Mouse (Mus musculus): ENCODE measurements at regions not wholly inside any gene's neighbourhood (a gene's known extent, or its start where the extent isn't known, plus 50 kb on each side); places are given as distances from the start of the nearest gene placed in this dataset.

DNA sequence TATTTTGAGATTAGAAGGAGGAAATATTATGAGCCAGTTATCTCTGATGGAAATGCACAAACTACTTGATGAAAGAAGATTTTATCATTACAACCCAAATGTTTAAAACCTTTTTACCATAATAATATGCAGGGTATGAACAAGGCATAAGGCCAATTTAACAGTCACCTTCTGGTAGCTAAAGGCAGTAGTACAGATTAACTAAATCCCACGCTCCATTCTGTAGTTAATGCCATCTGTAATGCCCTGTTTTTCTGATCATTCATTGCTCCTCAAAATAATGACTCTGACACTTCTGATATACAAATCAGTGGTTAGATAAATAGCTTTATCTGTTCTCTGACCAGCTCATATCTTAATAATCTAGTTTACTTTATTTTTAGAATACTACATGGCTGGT lies 987.8 kb downstream of the Pcdh7 start:
- Histone ChIP-seq H3K4me1 (ENCODE audit: control insufficient read depth, insufficient read depth, low read length) (no peaks in the 10 kb centered on the region), H3K9me3 (replicated peaks; ENCODE audit: control insufficient read depth, insufficient read depth, low read length, poor library complexity, severe bottlenecking) (no peaks in the 10 kb centered on the region), H3K36me3 (ENCODE audit: control insufficient read depth, insufficient read depth, low read length, poor library complexity, severe bottlenecking) (no peaks in the 10 kb centered on the region), H3K9ac (ENCODE audit: low read depth, poor library complexity, severe bottlenecking) (no peak overlapping the region), H3K4me3 (ENCODE audit: low read depth, low read length) (no peak overlapping the region), H3K27me3 (ENCODE audit: control insufficient read depth, insufficient read depth, low read length, poor library complexity, severe bottlenecking) (no peaks in the 10 kb centered on the region), H3K27ac (ENCODE audit: insufficient read depth, low read length) (no peak overlapping the region)
- TF ChIP-seq POLR2A (IDR thresholded peaks at IDR 0.05; ENCODE audit: insufficient read depth, low read length) (no peak), CTCF (IDR thresholded peaks at IDR 0.05; ENCODE audit: low read depth, low read length) (no peak), EP300 (IDR thresholded peaks at IDR 0.05; ENCODE audit: insufficient read depth, low read depth, low read length) (no peak)

DNA sequence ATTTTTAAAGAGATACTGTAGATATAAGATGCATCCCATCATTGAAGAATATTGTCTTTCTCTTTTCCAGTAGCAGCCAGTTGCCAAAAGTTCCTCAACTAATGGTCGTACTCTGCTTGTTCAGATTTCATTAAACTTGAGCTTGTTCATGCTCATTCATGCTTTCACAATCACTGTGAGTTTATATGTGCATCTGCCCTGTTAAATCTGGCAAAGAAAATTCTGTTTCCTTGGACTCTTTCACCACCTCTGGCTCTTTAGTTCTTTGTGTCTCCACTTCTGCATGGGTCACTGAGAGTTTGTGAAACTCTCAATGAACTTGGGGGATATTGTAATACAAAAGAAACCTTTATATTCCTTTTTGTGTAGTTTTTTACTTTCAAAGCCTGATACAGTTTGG lies 994.6 kb downstream of the Pcdh7 start:
- H3K9ac ChIP-seq (ENCODE audit: low read depth, poor library complexity, severe bottlenecking) = no peak overlapping the region
- no peaks in the 10 kb centered on the region for H3K27me3 ChIP-seq (ENCODE audit: control insufficient read depth, insufficient read depth, low read length, poor library complexity, severe bottlenecking)
- H3K36me3 ChIP-seq (ENCODE audit: control insufficient read depth, insufficient read depth, low read length, poor library complexity, severe bottlenecking) = no peaks in the 10 kb centered on the region
- no peak overlapping the region for H3K27ac ChIP-seq (ENCODE audit: insufficient read depth, low read length)
- TF ChIP-seq EP300 (IDR thresholded peaks at IDR 0.05; ENCODE audit: insufficient read depth, low read depth, low read length) (no peak), POLR2A (IDR thresholded peaks at IDR 0.05; ENCODE audit: insufficient read depth, low read length) (no peak), CTCF (IDR thresholded peaks at IDR 0.05; ENCODE audit: low read depth, low read length) (no peak)
- no peaks in the 10 kb centered on the region for H3K4me1 ChIP-seq (ENCODE audit: control insufficient read depth, insufficient read depth, low read length)
- no peak overlapping the region for H3K4me3 ChIP-seq (ENCODE audit: low read depth, low read length)
- H3K9me3 ChIP-seq (replicated peaks; ENCODE audit: control insufficient read depth, insufficient read depth, low read length, poor library complexity, severe bottlenecking) = no peaks in the 10 kb centered on the region

DNA sequence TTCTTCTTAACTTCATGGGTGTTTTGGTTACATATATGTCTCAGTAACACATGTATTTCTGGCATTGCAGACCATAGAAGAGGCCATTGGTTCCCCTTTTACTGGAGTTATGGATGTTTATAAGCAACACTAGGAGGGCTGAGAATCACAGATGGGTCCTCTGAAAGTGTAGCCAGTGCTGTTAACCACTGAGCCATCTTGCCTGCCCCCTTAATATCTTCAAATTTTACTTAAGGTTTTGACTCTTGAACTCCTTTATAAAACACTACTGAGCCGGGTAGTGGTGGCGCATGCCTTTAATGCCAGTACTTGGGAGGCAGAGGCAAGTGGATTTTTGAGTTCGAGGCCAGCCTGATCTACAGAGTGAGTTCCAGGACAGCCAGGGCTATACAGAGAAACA lies 1015.6 kb downstream of the Pcdh7 start:
- no peak overlapping the region for H3K4me3 ChIP-seq (ENCODE audit: low read depth, low read length)
- H3K27ac ChIP-seq (ENCODE audit: insufficient read depth, low read length) = no peak overlapping the region
- no peak overlapping the region for H3K9ac ChIP-seq (ENCODE audit: low read depth, poor library complexity, severe bottlenecking)
- no peaks in the 10 kb centered on the region for H3K27me3 ChIP-seq (ENCODE audit: control insufficient read depth, insufficient read depth, low read length, poor library complexity, severe bottlenecking)
- no peaks in the 10 kb centered on the region for H3K36me3 ChIP-seq (ENCODE audit: control insufficient read depth, insufficient read depth, low read length, poor library complexity, severe bottlenecking)
- H3K4me1 ChIP-seq (ENCODE audit: control insufficient read depth, insufficient read depth, low read length) = no peaks in the 10 kb centered on the region
- TF ChIP-seq POLR2A (IDR thresholded peaks at IDR 0.05; ENCODE audit: insufficient read depth, low read length) = no peak
- no peak for TF ChIP-seq EP300 (IDR thresholded peaks at IDR 0.05; ENCODE audit: insufficient read depth, low read depth, low read length)
- TF ChIP-seq CTCF (IDR thresholded peaks at IDR 0.05; ENCODE audit: low read depth, low read length) = no peak
- H3K9me3 ChIP-seq (replicated peaks; ENCODE audit: control insufficient read depth, insufficient read depth, low read length, poor library complexity, severe bottlenecking) = no peaks in the 10 kb centered on the region

DNA sequence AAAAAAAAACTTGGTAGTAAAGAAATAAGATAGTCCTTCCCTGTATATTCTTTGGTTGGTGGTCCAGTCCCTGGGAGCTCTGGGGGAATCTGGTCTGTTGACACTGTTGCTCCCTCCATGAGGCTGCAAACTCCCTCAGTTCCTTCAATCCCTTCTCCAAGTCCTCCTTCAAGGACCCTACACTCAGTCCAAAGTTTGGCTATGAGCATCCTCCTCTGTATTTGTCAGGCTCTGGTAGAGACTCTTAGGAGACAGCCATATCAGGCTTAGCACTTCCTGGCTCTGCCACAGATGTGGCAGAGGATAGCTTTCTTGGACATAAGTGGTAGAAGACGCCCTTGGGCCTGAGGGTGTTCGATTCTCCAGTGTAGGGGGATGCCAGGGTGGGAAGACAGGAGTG lies 1016.2 kb downstream of the Pcdh7 start:
- H3K4me3 ChIP-seq (ENCODE audit: low read depth, low read length) = no peak overlapping the region

DNA sequence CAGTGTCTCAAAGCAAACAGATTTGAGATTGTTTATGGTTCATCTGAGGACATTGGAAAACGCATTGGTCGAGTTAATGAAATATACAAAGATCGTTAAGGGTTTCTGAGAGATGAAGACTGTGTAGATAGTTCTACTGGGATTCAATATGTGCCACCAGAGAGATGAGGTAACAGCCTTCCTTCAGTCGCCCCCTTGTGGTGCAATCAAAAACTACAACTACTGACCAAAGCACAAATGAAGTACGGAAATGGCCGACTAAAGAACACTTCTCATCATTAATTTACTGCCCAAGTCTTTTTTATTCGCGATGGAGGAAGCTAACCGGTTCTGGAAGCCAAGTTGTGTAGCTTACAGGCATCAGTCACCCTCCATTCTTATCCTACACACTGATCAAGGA lies 1018.8 kb downstream of the Pcdh7 start:
- Histone ChIP-seq H3K9me3 (replicated peaks; ENCODE audit: control insufficient read depth, insufficient read depth, low read length, poor library complexity, severe bottlenecking) (no peaks in the 10 kb centered on the region), H3K4me3 (ENCODE audit: low read depth, low read length) (no peak overlapping the region), H3K4me1 (ENCODE audit: control insufficient read depth, insufficient read depth, low read length) (no peaks in the 10 kb centered on the region)

More for the DNA sequence above, 1016.2 kb downstream of the Pcdh7 start:
- H3K27me3 ChIP-seq (ENCODE audit: control insufficient read depth, insufficient read depth, low read length, poor library complexity, severe bottlenecking) = no peaks in the 10 kb centered on the region
- H3K4me1 ChIP-seq (ENCODE audit: control insufficient read depth, insufficient read depth, low read length) = no peaks in the 10 kb centered on the region
- no peak overlapping the region for H3K27ac ChIP-seq (ENCODE audit: insufficient read depth, low read length)
- H3K9me3 ChIP-seq (replicated peaks; ENCODE audit: control insufficient read depth, insufficient read depth, low read length, poor library complexity, severe bottlenecking) = no peaks in the 10 kb centered on the region
- H3K36me3 ChIP-seq (ENCODE audit: control insufficient read depth, insufficient read depth, low read length, poor library complexity, severe bottlenecking) = no peaks in the 10 kb centered on the region
- TF ChIP-seq POLR2A (IDR thresholded peaks at IDR 0.05; ENCODE audit: insufficient read depth, low read length) = no peak
- TF ChIP-seq EP300 (IDR thresholded peaks at IDR 0.05; ENCODE audit: insufficient read depth, low read depth, low read length) = no peak
- no peak for TF ChIP-seq CTCF (IDR thresholded peaks at IDR 0.05; ENCODE audit: low read depth, low read length)
- H3K9ac ChIP-seq (ENCODE audit: low read depth, poor library complexity, severe bottlenecking) = no peak overlapping the region

DNA sequence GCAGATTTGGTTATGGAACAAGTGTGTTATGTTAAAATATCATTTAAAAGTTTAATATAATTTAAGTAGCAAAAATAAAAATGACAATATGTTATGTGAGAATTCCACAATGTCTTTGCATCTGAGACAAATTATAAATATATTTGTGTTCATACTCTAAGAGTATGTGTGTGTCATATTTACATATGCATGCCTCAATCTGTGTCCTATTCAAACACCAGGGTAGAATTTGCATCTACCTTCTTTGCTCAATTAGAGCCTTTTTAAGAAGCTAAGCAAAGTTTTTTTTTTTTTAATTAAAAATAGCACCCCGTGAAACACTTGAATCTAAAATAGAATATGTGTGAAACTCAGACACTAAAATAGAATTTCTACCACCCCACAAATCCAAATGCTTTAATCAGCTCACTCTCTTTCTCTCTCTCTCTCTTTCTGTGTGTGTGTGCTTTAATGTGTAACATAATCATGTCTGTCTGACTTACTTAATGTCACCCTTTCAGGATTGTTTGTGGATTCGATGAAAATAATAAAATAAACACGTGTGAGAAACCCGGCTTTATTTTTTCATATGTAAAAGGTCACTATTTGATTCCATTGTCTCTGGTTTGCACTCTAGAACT lies 1019.6 kb downstream of the Pcdh7 start:
- Histone ChIP-seq H3K4me1 (ENCODE audit: control insufficient read depth, insufficient read depth, low read length) (no peaks in the 10 kb centered on the region), H3K27ac (ENCODE audit: insufficient read depth, low read length) (no peak overlapping the region), H3K9me3 (replicated peaks; ENCODE audit: control insufficient read depth, insufficient read depth, low read length, poor library complexity, severe bottlenecking) (no peaks in the 10 kb centered on the region), H3K36me3 (ENCODE audit: control insufficient read depth, insufficient read depth, low read length, poor library complexity, severe bottlenecking) (no peaks in the 10 kb centered on the region), H3K4me3 (ENCODE audit: low read depth, low read length) (no peak overlapping the region), H3K27me3 (ENCODE audit: control insufficient read depth, insufficient read depth, low read length, poor library complexity, severe bottlenecking) (no peaks in the 10 kb centered on the region), H3K9ac (ENCODE audit: low read depth, poor library complexity, severe bottlenecking) (no peak overlapping the region)
- TF ChIP-seq POLR2A (IDR thresholded peaks at IDR 0.05; ENCODE audit: insufficient read depth, low read length) (no peak), EP300 (IDR thresholded peaks at IDR 0.05; ENCODE audit: insufficient read depth, low read depth, low read length) (no peak), CTCF (IDR thresholded peaks at IDR 0.05; ENCODE audit: low read depth, low read length) (no peak)

More for the DNA sequence above, 1018.8 kb downstream of the Pcdh7 start:
- TF ChIP-seq CTCF (IDR thresholded peaks at IDR 0.05; ENCODE audit: low read depth, low read length) (peak; percentile 12), EP300 (IDR thresholded peaks at IDR 0.05; ENCODE audit: insufficient read depth, low read depth, low read length) (no peak), POLR2A (IDR thresholded peaks at IDR 0.05; ENCODE audit: insufficient read depth, low read length) (no peak)
- Histone ChIP-seq H3K27me3 (ENCODE audit: control insufficient read depth, insufficient read depth, low read length, poor library complexity, severe bottlenecking) (no peaks in the 10 kb centered on the region), H3K27ac (ENCODE audit: insufficient read depth, low read length) (no peak overlapping the region), H3K36me3 (ENCODE audit: control insufficient read depth, insufficient read depth, low read length, poor library complexity, severe bottlenecking) (no peaks in the 10 kb centered on the region), H3K9ac (ENCODE audit: low read depth, poor library complexity, severe bottlenecking) (no peak overlapping the region)
